1 mouse cellular context compared by ENCODE assay signal in the genomic region with DNA sequence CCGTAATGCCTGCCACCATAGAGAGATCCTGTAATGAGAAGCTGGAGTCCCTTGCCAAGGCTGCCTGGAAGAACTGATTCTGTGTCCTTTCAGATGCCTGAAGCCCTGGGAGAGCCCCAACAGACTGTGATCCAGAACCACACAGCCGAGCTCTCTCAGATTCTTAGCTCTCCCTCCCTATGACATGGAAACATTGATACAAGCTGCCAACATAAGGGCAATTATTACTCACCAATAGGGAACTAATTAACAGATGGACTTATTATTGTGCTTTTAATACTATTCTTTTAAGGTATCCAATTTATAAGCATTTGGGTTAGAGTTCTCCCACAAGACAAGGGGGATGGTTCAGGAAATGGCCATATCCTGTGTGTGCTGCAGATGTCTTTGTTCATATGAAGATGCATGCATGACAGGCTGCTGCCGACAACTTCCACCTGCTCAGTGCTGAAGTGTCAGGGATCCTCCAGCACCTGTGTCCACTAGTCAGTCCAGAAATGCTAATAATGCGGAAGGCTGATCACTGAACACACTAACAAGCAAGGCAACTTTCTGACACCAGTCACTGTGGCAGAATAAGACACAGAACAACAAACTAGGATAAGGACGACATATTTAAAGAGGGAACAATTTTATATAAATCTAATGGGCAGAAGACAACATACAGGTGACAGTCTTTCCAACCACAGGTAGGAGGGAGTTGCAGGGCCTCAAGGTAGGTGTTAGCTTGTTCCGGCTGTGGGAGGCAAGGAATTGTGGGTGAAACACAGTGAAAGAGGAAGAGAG.
TF ChIP-seq lines count a peak whose summit lies in the region.

No protein-coding gene starts in this region.

TF ChIP-seq in CH12.LX, 34 proteins besides CTCF, POLR2A, EP300 and RAD21 (continued from another document):
- no peak for TF ChIP-seq CHD1 (IDR thresholded peaks at IDR 0.05; ENCODE audit: low read depth, low read length)
- TF ChIP-seq ZKSCAN1 (IDR thresholded peaks at IDR 0.05; ENCODE audit: borderline replicate concordance, low read depth, low read length) = no peak
- TF ChIP-seq ZC3H11A (IDR thresholded peaks at IDR 0.05; ENCODE audit: low read depth, low read length) = no peak
- TF ChIP-seq MXI1 (IDR thresholded peaks at IDR 0.05; ENCODE audit: low read depth, low read length) = no peak
- no peak for TF ChIP-seq SMC3 (IDR thresholded peaks at IDR 0.05; ENCODE audit: low read depth, low read length)
- TF ChIP-seq GABPA (IDR thresholded peaks at IDR 0.05; ENCODE audit: insufficient replicate concordance, low read depth, low read length) = no peak
- peak; percentile 34; the same call in 1 of the 2 replicates for TF ChIP-seq JUND (conservative IDR thresholded peaks at IDR 0.05; ENCODE audit: low read depth, low read length)
- peak; percentile 90 for TF ChIP-seq TBP (conservative IDR thresholded peaks at IDR 0.05; ENCODE audit: low read depth, low read length)
- no peak; the same call in 1 of the 2 replicates for TF ChIP-seq JUN (IDR thresholded peaks at IDR 0.05; ENCODE audit: insufficient read depth, low read depth, low read length)
- TF ChIP-seq USF1 (IDR thresholded peaks at IDR 0.05; ENCODE audit: low read depth, low read length) = no peak
- TF ChIP-seq ETS1 (conservative IDR thresholded peaks at IDR 0.05; ENCODE audit: low read depth, low read length) = peak; percentile 59; the same call in 1 of the 2 replicates
- no peak for TF ChIP-seq ZMIZ1 (IDR thresholded peaks at IDR 0.05; ENCODE audit: low read depth, low read length)
- TF ChIP-seq USF2 (conservative IDR thresholded peaks at IDR 0.05; ENCODE audit: low read depth, low read length) = 0 out of 2 replicates have a peak, but pooled peaks have one; percentile 8
- TF ChIP-seq POLR2AphosphoS2 (IDR thresholded peaks at IDR 0.05; ENCODE audit: low read depth, low read length) = no peak
- TF ChIP-seq SIN3A (IDR thresholded peaks at IDR 0.05; ENCODE audit: low read length) = no peak
- TF ChIP-seq RCOR1 (conservative IDR thresholded peaks at IDR 0.05; ENCODE audit: low read depth, low read length) = no peak
